Mouse (Mus musculus) limb, embryonic 10.5 days (tissue): Measurements from ENCODE around the gene Qser1. TPM values are rescaled to one million over a fixed set of nuclear protein-coding genes. Genes with fewer than 3 reads are reported as not detected.
"Not testable (repeated sequence)": the region's sequence is repeated elsewhere in the genome, so short reads cannot be mapped to it uniquely, and the experiment has no call there.

Source experiments
- DNase-seq: peaks from one replicate; pipeline ENCODE4 v3.0.0-alpha.2; 2017; ENCODE audit warnings: low spot score
- H3K27ac ChIP-seq: fragments of 300-500 bp; sonication (generic); 2 replicates; pipeline ENCODE4 v1.5.1; 2016; ENCODE audit warnings: mild to moderate bottlenecking
- H3K27me3 ChIP-seq: fragments of 300-500 bp; sonication (generic); 2 replicates; pipeline ENCODE4 v1.6.1; 2016; ENCODE audit warnings: low read depth, mild to moderate bottlenecking; ENCODE audit not compliant: poor library complexity, severe bottlenecking
- H3K36me3 ChIP-seq: fragments of 300-500 bp; sonication (generic); 2 replicates; pipeline ENCODE4 v1.6.1; 2016; ENCODE audit warnings: mild to moderate bottlenecking, moderate library complexity
- H3K4me1 ChIP-seq: fragments of 300-500 bp; sonication (generic); 2 replicates; pipeline ENCODE4 v1.6.1; 2016
- H3K4me3 ChIP-seq: fragments of 300-500 bp; sonication (generic); 2 replicates; pipeline ENCODE4 v1.5.1; 2016; ENCODE audit warnings: mild to moderate bottlenecking, moderate library complexity
- H3K9me3 ChIP-seq: fragments of 300-500 bp; sonication (generic); replicated peaks from 2 replicates; pipeline ENCODE4 v1.6.1; 2016; ENCODE audit warnings: mild to moderate bottlenecking
- WGBS: fragments of 180-500 bp; shearing (Covaris S2); methylation state at CpG from one replicate; pipeline ENCODE4 v1.1.7; 2016; 5-methylcytosine and 5-hydroxymethylcytosine counted together
- polyA plus RNA-seq: library from polyadenylated mRNA; unstranded; fragments of >200 nt; fragmentation: Nextera tagmentation; extraction: Ambion mirVana; gene quantifications from 2 replicates; pipeline ENCODE4 v1.2.1, GENCODE M21; 2016

Gene Qser1
- polyA plus RNA-seq, result 10.9 and 11.9 TPM in 2 replicates

DNA sequence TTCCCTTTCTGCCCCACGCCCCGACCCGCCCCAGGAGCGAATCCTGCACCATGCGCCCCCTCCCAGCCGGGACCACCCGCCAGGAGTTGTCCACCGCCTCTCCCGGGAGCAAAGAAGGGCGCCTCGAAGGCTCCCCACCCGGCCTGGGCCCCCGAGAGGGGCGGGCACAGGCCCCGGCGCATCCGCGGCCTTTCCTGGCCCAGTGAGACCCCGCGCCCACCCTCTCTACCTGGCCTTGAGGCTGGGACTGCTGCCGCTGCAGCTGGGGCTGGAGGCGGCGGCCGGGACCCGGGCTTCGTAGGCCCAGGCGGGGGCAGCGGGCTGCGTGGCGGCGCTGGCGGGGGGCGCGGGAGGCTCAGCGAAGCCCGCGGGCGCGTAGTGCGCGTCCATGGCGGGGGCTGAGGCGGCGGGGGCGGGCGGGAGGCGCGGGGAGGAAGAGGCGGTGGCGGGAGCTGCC lies at the start of gene Qser1:
TSS of gene Qser1 (minus strand) at position 390 of the 457 bp plus-strand sequence.
- H3K27ac ChIP-seq, result peak within 1 kb of the TSS; percentile 99
- H3K4me1 ChIP-seq, result peaks cover 18% of the 10 kb centered on the region
- H3K36me3 ChIP-seq, result no peaks in the 10 kb centered on the region
- WGBS, result under 1% methylated on average over 49 of the region's 50 CpGs
- no peaks in the 10 kb centered on the region for H3K9me3 ChIP-seq
- peak within 1 kb of the TSS; percentile 92 for H3K4me3 ChIP-seq
- no peak for DNase-seq
- no peaks in the 10 kb centered on the region for H3K27me3 ChIP-seq

- H3K27me3 ChIP-seq, result no peaks in the 10 kb centered on the region
- WGBS, result 97% methylated on average over 4 of the region's 4 CpGs
Observed at GRCm38 (mm10) chr2:104864176-104864860, 47.8 kb upstream of the Qser1 start.

DNA sequence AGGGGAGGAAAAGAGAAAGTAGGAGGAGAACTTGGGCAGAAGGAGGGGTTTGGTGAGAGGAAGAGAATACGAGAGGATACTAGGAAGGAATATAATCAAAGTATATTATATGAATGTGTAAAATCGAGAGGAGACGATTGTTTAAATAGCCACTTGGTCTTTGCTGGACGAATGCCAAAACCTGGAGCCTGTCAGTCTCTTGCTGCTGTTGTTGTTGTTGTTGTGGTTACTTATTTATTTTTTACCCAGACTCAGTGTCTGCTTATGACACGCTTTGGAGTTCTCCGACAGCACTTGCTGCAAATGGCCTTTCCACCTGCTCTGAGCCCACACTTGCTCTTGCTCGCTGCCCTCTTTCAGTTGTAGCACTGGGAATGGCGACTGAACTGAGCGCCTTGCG lies 43.9 kb upstream of the Qser1 start:
- Histone ChIP-seq H3K9me3 (no peaks in the 10 kb centered on the region), H3K36me3 (no peaks in the 10 kb centered on the region), H3K4me3 (no peak overlapping the region), H3K27me3 (no peaks in the 10 kb centered on the region), H3K27ac (no peak overlapping the region), H3K4me1 (no peaks in the 10 kb centered on the region)
- DNase-seq, result no peak
- WGBS, result 90% methylated on average over 10 of the region's 10 CpGs

More at GRCm38 (mm10) chr2:104864176-104864860, 47.8 kb upstream of the Qser1 start:
- DNase-seq, result no peak
- no peak overlapping the region for H3K27ac ChIP-seq
- no peaks in the 10 kb centered on the region for H3K36me3 ChIP-seq
- H3K4me3 ChIP-seq, result no peak overlapping the region
- no peaks in the 10 kb centered on the region for H3K4me1 ChIP-seq
- no peaks in the 10 kb centered on the region for H3K9me3 ChIP-seq

DNA sequence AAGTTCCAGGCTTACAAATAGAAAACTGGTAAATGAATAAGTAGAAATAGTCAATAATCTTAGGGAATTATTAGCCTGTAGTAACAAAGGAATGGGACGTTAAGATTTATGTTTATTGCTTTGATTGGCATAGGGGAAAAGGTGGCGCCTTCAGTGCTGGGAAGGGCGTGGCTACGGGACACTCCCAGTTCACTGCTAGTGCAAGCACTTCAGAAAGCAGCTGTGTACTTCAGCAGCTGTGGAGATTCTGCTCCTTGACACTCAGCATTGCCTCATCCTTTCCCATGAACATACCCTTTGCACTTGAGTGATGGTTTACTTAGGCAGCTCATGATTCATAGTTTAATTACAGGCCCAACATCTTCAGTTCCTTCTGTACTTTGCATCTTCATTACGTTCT lies 42.5 kb upstream of the Qser1 start:
- H3K4me3 ChIP-seq, result no peak overlapping the region
- H3K27me3 ChIP-seq, result no peaks in the 10 kb centered on the region
- no peaks in the 10 kb centered on the region for H3K9me3 ChIP-seq
- DNase-seq, result no peak
- H3K36me3 ChIP-seq, result no peaks in the 10 kb centered on the region
- 74% methylated on average over 5 of the region's 5 CpGs for WGBS
- H3K4me1 ChIP-seq, result no peaks in the 10 kb centered on the region
- H3K27ac ChIP-seq, result no peak overlapping the region

GRCm38 (mm10) chr2:104858083-104858482 lies 41.5 kb upstream of the Qser1 start:
- not testable (repeated sequence) for DNase-seq, H3K36me3 ChIP-seq, H3K4me1 ChIP-seq, H3K4me3 ChIP-seq, H3K27me3 ChIP-seq, H3K27ac ChIP-seq, H3K9me3 ChIP-seq
- 97% methylated on average over 3 of the region's 3 CpGs for WGBS

- H3K9me3 ChIP-seq, result no peaks in the 10 kb centered on the region
- no peak for DNase-seq
- H3K4me1 ChIP-seq, result no peaks in the 10 kb centered on the region
- no peak overlapping the region for H3K4me3 ChIP-seq
- H3K27me3 ChIP-seq, result peaks cover 16% of the 10 kb centered on the region
- no peaks in the 10 kb centered on the region for H3K36me3 ChIP-seq
- 46% methylated on average over 1 of the region's 1 CpGs for WGBS
- H3K27ac ChIP-seq, result no peak overlapping the region
Observed at GRCm38 (mm10) chr2:104856218-104856617, 39.7 kb upstream of the Qser1 start.

GRCm38 (mm10) chr2:104855732-104856131 lies 39.2 kb upstream of the Qser1 start:
- no peak overlapping the region for H3K4me3 ChIP-seq
- no peaks in the 10 kb centered on the region for H3K36me3 ChIP-seq
- H3K27ac ChIP-seq, result no peak overlapping the region
- DNase-seq, result no peak
- no peaks in the 10 kb centered on the region for H3K4me1 ChIP-seq
- WGBS, result 48% methylated on average over 3 of the region's 3 CpGs
- H3K9me3 ChIP-seq, result no peaks in the 10 kb centered on the region
- peaks cover 21% of the 10 kb centered on the region for H3K27me3 ChIP-seq

- no peak overlapping the region for H3K4me3 ChIP-seq
- H3K4me1 ChIP-seq, result 0 out of 2 replicates have a peak, but pooled peaks cover 2% of the 10 kb centered on the region
- WGBS, result 97% methylated on average over 1 of the region's 1 CpGs
- no peaks in the 10 kb centered on the region for H3K9me3 ChIP-seq
- H3K36me3 ChIP-seq, result no peaks in the 10 kb centered on the region
- DNase-seq, result no peak
- H3K27me3 ChIP-seq, result peaks cover 30% of the 10 kb centered on the region
- no peak overlapping the region for H3K27ac ChIP-seq
Observed at GRCm38 (mm10) chr2:104854836-104855235, 38.3 kb upstream of the Qser1 start.

- H3K27ac ChIP-seq, result no peak overlapping the region
- 92% methylated on average over 7 of the region's 7 CpGs for WGBS
- H3K36me3 ChIP-seq, result no peaks in the 10 kb centered on the region
- peaks cover 51% of the 10 kb centered on the region for H3K27me3 ChIP-seq
- H3K4me1 ChIP-seq, result peaks cover 23% of the 10 kb centered on the region
- no peak for DNase-seq
- no peaks in the 10 kb centered on the region for H3K9me3 ChIP-seq
- H3K4me3 ChIP-seq, result no peak overlapping the region
Observed at GRCm38 (mm10) chr2:104852546-104852945, 36.0 kb upstream of the Qser1 start.

GRCm38 (mm10) chr2:104851686-104852085 lies 35.1 kb upstream of the Qser1 start:
- no peak overlapping the region for H3K4me3 ChIP-seq
- H3K36me3 ChIP-seq, result no peaks in the 10 kb centered on the region
- H3K9me3 ChIP-seq, result no peaks in the 10 kb centered on the region
- whole genome bisulfite sequencing, result 40% methylated on average over 5 of the region's 5 CpGs
- peaks cover 29% of the 10 kb centered on the region for H3K4me1 ChIP-seq
- H3K27ac ChIP-seq, result no peak overlapping the region
- peaks cover 51% of the 10 kb centered on the region for H3K27me3 ChIP-seq
- DNase-seq, result no peak

- DNase-seq, result no peak
- H3K4me1 ChIP-seq, result peaks cover 34% of the 10 kb centered on the region
- WGBS, result 79% methylated on average over 3 of the region's 3 CpGs
- no peaks in the 10 kb centered on the region for H3K9me3 ChIP-seq
- H3K27me3 ChIP-seq, result peaks cover 51% of the 10 kb centered on the region
- H3K36me3 ChIP-seq, result no peaks in the 10 kb centered on the region
- H3K27ac ChIP-seq, result no peak overlapping the region
- peak overlapping the region; percentile 65 for H3K4me3 ChIP-seq
Observed at GRCm38 (mm10) chr2:104849991-104850359, 33.4 kb upstream of the Qser1 start.

GRCm38 (mm10) chr2:104849276-104849990 lies 32.9 kb upstream of the Qser1 start, which contains the start of gene Prrg4:
TSS of gene Prrg4 (minus strand) at chr2:104849876.
- Histone ChIP-seq H3K36me3 (no peaks in the 10 kb centered on the region), H3K27me3 (peaks cover 51% of the 10 kb centered on the region), H3K4me1 (peaks cover 34% of the 10 kb centered on the region), H3K9me3 (no peaks in the 10 kb centered on the region), H3K4me3 (peak within 1 kb of the TSS; percentile 65), H3K27ac (peak within 1 kb of the TSS; percentile 54)
- WGBS, result under 1% methylated on average over 62 of the region's 62 CpGs
- peak; percentile 68 for DNase-seq
